Mouse (Mus musculus) ES-E14 (cell line): ENCODE results near the gene Tes3-ps. TPM values are rescaled to one million over a fixed set of nuclear protein-coding genes. Genes with fewer than 3 reads are reported as not detected.

Experiments used
- DNase-seq: peaks from one replicate; pipeline ENCODE4 v3.0.0-alpha.2; 2013; ENCODE audit warnings: low read depth, low spot score
- H3K27ac ChIP-seq: 2 replicates; pipeline ENCODE4 v1.5.1; 2012; ENCODE audit warnings: low read depth, mild to moderate bottlenecking, low read length, moderate library complexity, mixed read lengths; ENCODE audit not compliant: poor library complexity, insufficient read depth, severe bottlenecking
- H3K36me3 ChIP-seq: 2 replicates; pipeline ENCODE4 v1.6.1; 2012; ENCODE audit warnings: mild to moderate bottlenecking, low read length, moderate library complexity, mixed read lengths; ENCODE audit not compliant: control insufficient read depth, poor library complexity, insufficient read depth, severe bottlenecking
- H3K4me1 ChIP-seq, 2 experiments: fragments of 150-350 bp in 1 of 2; sonication (generic) in 1 of 2; 2 replicates each; pipeline ENCODE4 v1.6.1; 2012; ENCODE audit warnings: low read length in 2 of 2, mild to moderate bottlenecking in 1 of 2, mixed read lengths in 1 of 2; ENCODE audit not compliant: control insufficient read depth in 2 of 2, insufficient read depth in 2 of 2, poor library complexity in 1 of 2
- H3K4me3 ChIP-seq, 2 experiments: fragments of 150-350 bp in 1 of 2; sonication (generic) in 1 of 2; 2 replicates each; pipeline ENCODE4 v1.5.1; 2012; ENCODE audit warnings: low read length in 2 of 2, low read depth in 1 of 2, mild to moderate bottlenecking in 1 of 2, mixed read lengths in 1 of 2; ENCODE audit not compliant: insufficient read depth in 1 of 2, poor library complexity in 1 of 2, severe bottlenecking in 1 of 2
- H3K9ac ChIP-seq: 2 replicates; pipeline ENCODE4 v1.6.1; 2012; ENCODE audit warnings: low read depth, mild to moderate bottlenecking, low read length, mixed read lengths; ENCODE audit not compliant: poor library complexity, insufficient read depth, severe bottlenecking
- H3K9me3 ChIP-seq: fragments of 150-350 bp; sonication (generic); 2 replicates; pipeline ENCODE4 v1.6.1; 2012; ENCODE audit warnings: low read depth, mild to moderate bottlenecking, low read length; ENCODE audit not compliant: control insufficient read depth, insufficient read depth
- CHD2 ChIP-seq: IDR thresholded peaks from 2 replicates; pipeline ENCODE4 v1.6.1; 2014; ENCODE audit warnings: mild to moderate bottlenecking, low read depth, low read length, inconsistent platforms
- HCFC1 ChIP-seq: IDR thresholded peaks from 2 replicates; pipeline ENCODE4 v1.6.1; 2012; ENCODE audit warnings: low read length, inconsistent platforms, borderline replicate concordance; ENCODE audit not compliant: insufficient read depth
- MAFK ChIP-seq: IDR thresholded peaks from 2 replicates; pipeline ENCODE4 v1.6.1; 2014; ENCODE audit warnings: mild to moderate bottlenecking, low read depth, low read length, inconsistent platforms; ENCODE audit not compliant: insufficient read depth
- ZC3H11A ChIP-seq: IDR thresholded peaks from 2 replicates; pipeline ENCODE4 v1.6.1; 2012; ENCODE audit warnings: low read depth, mild to moderate bottlenecking, inconsistent platforms, low read length, borderline replicate concordance
- ZNF384 ChIP-seq: IDR thresholded peaks from 2 replicates; pipeline ENCODE4 v1.6.1; 2012; ENCODE audit warnings: low read depth, low read length, inconsistent platforms
- in situ Hi-C, 2 experiments: fragments of 600-800 bp; cut with MboI; formaldehyde crosslinking; loops; one replicate each; pipeline ENCODE4 v1.15.1; 2025; ENCODE audit warnings: low sequenced_read_pairs in 2 of 2, inconsistent platforms in 1 of 2; ENCODE audit not compliant: unreplicated experiment in 2 of 2
- total RNA-seq: library from RNA; depleted of rRNA; stranded (reverse); fragments of 300-350 nt; gene quantifications from 2 replicates; pipeline ENCODE4 v1.2.3, GENCODE M21; 2012

Tes3-ps gene
- total RNA-seq, 1 experiment, result 0.85 TPM

- Histone ChIP-seq H3K4me3 (no peak overlapping the region), H3K9ac (no peak overlapping the region), H3K4me1 (no peaks in the 10 kb centered on the region), H3K27ac (no peak overlapping the region), H3K36me3 (peaks cover 19% of the 10 kb centered on the region; the same call in 1 of the 2 replicates), H3K9me3 (no peaks in the 10 kb centered on the region)
- in situ Hi-C loops, result no loop called here
- DNase-seq, result no peak
- TF ChIP-seq ZNF384 (no peak), ZC3H11A (no peak), HCFC1 (no peak), CHD2 (no peak), MAFK (no peak)
These were observed 26.6 kb upstream of the Tes3-ps start for GRCm38 (mm10) chr13:49466393-49467075.

- Histone ChIP-seq H3K9ac (no peak overlapping the region), H3K27ac (no peak overlapping the region), H3K4me1 (no peaks in the 10 kb centered on the region), H3K36me3 (peaks cover 14% of the 10 kb centered on the region; the same call in 1 of the 2 replicates), H3K4me3 (no peak overlapping the region), H3K9me3 (no peaks in the 10 kb centered on the region)
- no peak for DNase-seq
- TF ChIP-seq ZC3H11A, result no peak
- no peak for TF ChIP-seq ZNF384
- no peak for TF ChIP-seq HCFC1
- TF ChIP-seq MAFK, result no peak
- TF ChIP-seq CHD2, result no peak
- in situ Hi-C loops, result no loop called here
These were observed 25.5 kb upstream of the Tes3-ps start for GRCm38 (mm10) chr13:49467585-49467984.

- Histone ChIP-seq H3K9ac (no peak overlapping the region), H3K4me1 (no peaks in the 10 kb centered on the region), H3K9me3 (no peaks in the 10 kb centered on the region), H3K27ac (no peak overlapping the region), H3K36me3 (peaks cover 11% of the 10 kb centered on the region; the same call in 1 of the 2 replicates), H3K4me3 (no peak overlapping the region)
- TF ChIP-seq ZC3H11A (no peak), CHD2 (no peak), HCFC1 (no peak), MAFK (no peak), ZNF384 (no peak)
- in situ Hi-C loops, result no loop called here
- no peak for DNase-seq
These were observed 24.1 kb upstream of the Tes3-ps start for GRCm38 (mm10) chr13:49469002-49469401.

GRCm38 (mm10) chr13:49470319-49470718 lies 22.8 kb upstream of the Tes3-ps start:
- peaks cover 5% of the 10 kb centered on the region; the same call in 1 of the 2 replicates for H3K36me3 ChIP-seq
- in situ Hi-C loops, result no loop called here
- TF ChIP-seq MAFK (no peak), ZNF384 (no peak), HCFC1 (no peak), CHD2 (no peak), ZC3H11A (no peak)
- DNase-seq, result no peak
- H3K4me3 ChIP-seq, result no peak overlapping the region
- no peaks in the 10 kb centered on the region for H3K9me3 ChIP-seq
- H3K4me1 ChIP-seq, result no peaks in the 10 kb centered on the region
- no peak overlapping the region for H3K27ac ChIP-seq
- no peak overlapping the region for H3K9ac ChIP-seq

- TF ChIP-seq ZNF384 (no peak), CHD2 (no peak), HCFC1 (no peak), ZC3H11A (no peak), MAFK (no peak)
- in situ Hi-C loops, result no loop called here
- Histone ChIP-seq H3K9me3 (no peaks in the 10 kb centered on the region), H3K4me1 (no peaks in the 10 kb centered on the region), H3K9ac (no peak overlapping the region), H3K4me3 (no peak overlapping the region), H3K36me3 (peaks cover 3% of the 10 kb centered on the region; the same call in 1 of the 2 replicates), H3K27ac (no peak overlapping the region)
- DNase-seq, result no peak
These were observed 22.3 kb upstream of the Tes3-ps start for GRCm38 (mm10) chr13:49470806-49471205.
